Mouse (Mus musculus) kidney, adult 2 months (tissue): ENCODE measurements around the gene Zfp112.

Source experiments
- CTCF ChIP-seq: fragments of 200-500 bp; conservative IDR thresholded peaks from 2 replicates; pipeline ENCODE4 v1.5.1; 2011; ENCODE audit warnings: low read depth, mild to moderate bottlenecking, control low read depth, low read length, moderate library complexity, mixed read lengths; ENCODE audit not compliant: insufficient read depth, insufficient read length
- POLR2A ChIP-seq: fragments of 200-500 bp; IDR thresholded peaks from one replicate; pipeline ENCODE4 v1.6.1; 2011; ENCODE audit warnings: low read depth, low read length, control low read depth

- TF ChIP-seq CTCF: no peak
- no peak for TF ChIP-seq POLR2A
These were observed 62.7 kb downstream of the Zfp112 start, which contains the start of gene Zfp114 for GRCm38 (mm10) chr7:24174618-24175336.
